Mouse (Mus musculus): ENCODE results near the gene Hnf4a.
"Not testable (repeated sequence)": the region's sequence is repeated elsewhere in the genome, so short reads cannot be mapped to it uniquely, and the experiment has no call there.

Hnf4a gene

GRCm38 (mm10) chr2:163606161-163606560 lies 99.6 kb downstream of the Hnf4a start:
- in situ Hi-C loops (cut with MboI; ENCODE audit: low pct_unique_long_range_greater_than_20kb in 1 of 2, low sequenced_read_pairs in 2 of 2, unreplicated experiment in 1 of 2): no loop called here

- in situ Hi-C loops (cut with MboI; ENCODE audit: low pct_unique_long_range_greater_than_20kb in 1 of 2, low sequenced_read_pairs in 2 of 2, unreplicated experiment in 1 of 2): no loop called here
Observed at GRCm38 (mm10) chr2:163608008-163608407, 101.4 kb downstream of the Hnf4a start.

- in situ Hi-C loops (cut with MboI; ENCODE audit: low pct_unique_long_range_greater_than_20kb in 1 of 2, low sequenced_read_pairs in 2 of 2, unreplicated experiment in 1 of 2): no loop called here
Observed at GRCm38 (mm10) chr2:163609281-163609975, 102.8 kb downstream of the Hnf4a start.

- in situ Hi-C loops (cut with MboI; ENCODE audit: low pct_unique_long_range_greater_than_20kb in 1 of 2, low sequenced_read_pairs in 2 of 2, unreplicated experiment in 1 of 2): no loop called here
Observed at GRCm38 (mm10) chr2:163611176-163611575, 104.6 kb downstream of the Hnf4a start.

GRCm38 (mm10) chr2:163613206-163613605 lies 106.6 kb downstream of the Hnf4a start:
- in situ Hi-C loops (cut with MboI; ENCODE audit: low pct_unique_long_range_greater_than_20kb in 1 of 2, low sequenced_read_pairs in 2 of 2, unreplicated experiment in 1 of 2): no loop called here

- in situ Hi-C loops (cut with MboI; ENCODE audit: low pct_unique_long_range_greater_than_20kb in 1 of 2, low sequenced_read_pairs in 2 of 2, unreplicated experiment in 1 of 2): no loop called here
Observed at GRCm38 (mm10) chr2:163613990-163614389, 107.4 kb downstream of the Hnf4a start.

GRCm38 (mm10) chr2:163615401-163615800 lies 108.8 kb downstream of the Hnf4a start:
- in situ Hi-C loops (cut with MboI; ENCODE audit: low pct_unique_long_range_greater_than_20kb in 1 of 2, low sequenced_read_pairs in 2 of 2, unreplicated experiment in 1 of 2): no loop called here

- in situ Hi-C loops (cut with MboI; ENCODE audit: low pct_unique_long_range_greater_than_20kb in 1 of 2, low sequenced_read_pairs in 2 of 2, unreplicated experiment in 1 of 2): no loop called here
Observed at GRCm38 (mm10) chr2:163615906-163616651, 109.5 kb downstream of the Hnf4a start.

- in situ Hi-C loops (cut with MboI; ENCODE audit: low pct_unique_long_range_greater_than_20kb in 1 of 2, low sequenced_read_pairs in 2 of 2, unreplicated experiment in 1 of 2): no loop called here
Observed at GRCm38 (mm10) chr2:163616652-163617227, 110.1 kb downstream of the Hnf4a start.

- in situ Hi-C loops (cut with MboI; ENCODE audit: low pct_unique_long_range_greater_than_20kb in 1 of 2, low sequenced_read_pairs in 2 of 2, unreplicated experiment in 1 of 2): no loop called here
Observed at GRCm38 (mm10) chr2:163617232-163617863, 110.7 kb downstream of the Hnf4a start.

GRCm38 (mm10) chr2:163617874-163618273 lies 111.3 kb downstream of the Hnf4a start:
- in situ Hi-C loops (cut with MboI; ENCODE audit: low pct_unique_long_range_greater_than_20kb in 1 of 2, low sequenced_read_pairs in 2 of 2, unreplicated experiment in 1 of 2): no loop called here

GRCm38 (mm10) chr2:163620451-163620850 lies 113.8 kb downstream of the Hnf4a start:
- in situ Hi-C loops (cut with MboI; ENCODE audit: low pct_unique_long_range_greater_than_20kb in 1 of 2, low sequenced_read_pairs in 2 of 2, unreplicated experiment in 1 of 2): no loop called here

- in situ Hi-C loops (cut with MboI; ENCODE audit: low pct_unique_long_range_greater_than_20kb in 1 of 2, low sequenced_read_pairs in 2 of 2, unreplicated experiment in 1 of 2): not testable (repeated sequence)
Observed at GRCm38 (mm10) chr2:163621401-163621800, 114.8 kb downstream of the Hnf4a start.
